Mouse (Mus musculus): ENCODE measurements around the gene Fbxo46.
"Not testable (repeated sequence)": the region's sequence is repeated elsewhere in the genome, so short reads cannot be mapped to it uniquely, and the experiment has no call there.

The Fbxo46 gene

GRCm38 (mm10) chr7:19119631-19120429 is at the start of gene Fbxo46:
Fbxo46 (plus strand) TSS chr7:19119859.
- DNase-seq (ENCODE audit: low read depth, low spot score) = peak; percentile 86

- DNase-seq (ENCODE audit: low read depth, low spot score) = not testable (repeated sequence)
Measured at GRCm38 (mm10) chr7:19071024-19071423, 48.6 kb upstream of the Fbxo46 start.

- no peak for DNase-seq (ENCODE audit: low read depth, low spot score)
Measured at GRCm38 (mm10) chr7:19073504-19073903, 46.2 kb upstream of the Fbxo46 start.

- no peak for DNase-seq (ENCODE audit: low read depth, low spot score)
Measured at GRCm38 (mm10) chr7:19074494-19074893, 45.2 kb upstream of the Fbxo46 start.

- no peak for DNase-seq (ENCODE audit: low read depth, low spot score)
Measured at GRCm38 (mm10) chr7:19075231-19075630, 44.4 kb upstream of the Fbxo46 start.

GRCm38 (mm10) chr7:19075723-19076585 is 43.7 kb upstream of the Fbxo46 start, which contains the start of gene Dmwd:
Dmwd (plus strand) TSS chr7:19076227.
- peak; percentile 97 for DNase-seq (ENCODE audit: low read depth, low spot score)

GRCm38 (mm10) chr7:19076586-19076991 is 43.1 kb upstream of the Fbxo46 start:
- no peak for DNase-seq (ENCODE audit: low read depth, low spot score)

- no peak for DNase-seq (ENCODE audit: low read depth, low spot score)
Measured at GRCm38 (mm10) chr7:19077761-19078160, 41.9 kb upstream of the Fbxo46 start.

- DNase-seq (ENCODE audit: low read depth, low spot score) = no peak
Measured at GRCm38 (mm10) chr7:19078732-19079131, 40.9 kb upstream of the Fbxo46 start.

GRCm38 (mm10) chr7:19080451-19080950 is 39.2 kb upstream of the Fbxo46 start:
- no peak for DNase-seq (ENCODE audit: low read depth, low spot score)

GRCm38 (mm10) chr7:19082171-19082570 is 37.5 kb upstream of the Fbxo46 start:
- no peak for DNase-seq (ENCODE audit: low read depth, low spot score)

GRCm38 (mm10) chr7:19083096-19083495 is 36.6 kb upstream of the Fbxo46 start:
- no peak for DNase-seq (ENCODE audit: low read depth, low spot score)

- DNase-seq (ENCODE audit: low read depth, low spot score) = no peak
Measured at GRCm38 (mm10) chr7:19083701-19084100, 36.0 kb upstream of the Fbxo46 start, which contains the start of gene Dmpk. Dmpk (plus strand) TSS chr7:19083849.

- DNase-seq (ENCODE audit: low read depth, low spot score) = no peak
Measured at GRCm38 (mm10) chr7:19084277-19084771, 35.3 kb upstream of the Fbxo46 start.

GRCm38 (mm10) chr7:19084921-19085473 is 34.7 kb upstream of the Fbxo46 start:
- no peak for DNase-seq (ENCODE audit: low read depth, low spot score)

GRCm38 (mm10) chr7:19085495-19085894 is 34.2 kb upstream of the Fbxo46 start:
- no peak for DNase-seq (ENCODE audit: low read depth, low spot score)

- DNase-seq (ENCODE audit: low read depth, low spot score) = no peak
Measured at GRCm38 (mm10) chr7:19086042-19086441, 33.6 kb upstream of the Fbxo46 start.

GRCm38 (mm10) chr7:19086760-19087159 is 32.9 kb upstream of the Fbxo46 start:
- no peak for DNase-seq (ENCODE audit: low read depth, low spot score)

- DNase-seq (ENCODE audit: low read depth, low spot score) = no peak
Measured at GRCm38 (mm10) chr7:19088813-19089212, 30.8 kb upstream of the Fbxo46 start.

- no peak for DNase-seq (ENCODE audit: low read depth, low spot score)
Measured at GRCm38 (mm10) chr7:19091913-19092312, 27.7 kb upstream of the Fbxo46 start.

- no peak for DNase-seq (ENCODE audit: low read depth, low spot score)
Measured at GRCm38 (mm10) chr7:19092381-19093173, 27.1 kb upstream of the Fbxo46 start.

Measured in WW6 (cell line).